Mouse (Mus musculus) lung, postnatal 0 days (tissue): ENCODE measurements around the gene Snx30.

ENCODE experiments used
- CTCF ChIP-seq: IDR thresholded peaks from 2 replicates; pipeline ENCODE4 v1.5.1; 2016; ENCODE audit warnings: antibody characterized with exemption, mild to moderate bottlenecking
- EP300 ChIP-seq: IDR thresholded peaks from 2 replicates; pipeline ENCODE4 v1.6.1; 2016; ENCODE audit warnings: antibody characterized with exemption, mild to moderate bottlenecking, control low read depth

GRCm38 (mm10) chr4:59785412-59785811 lies 20.2 kb upstream of the Snx30 start:
- TF ChIP-seq CTCF (no peak), EP300 (no peak)
